Mouse (Mus musculus) G1E (cell line): ENCODE data around the gene Fat3. TPM values are rescaled to one million over a fixed set of nuclear protein-coding genes. Genes with fewer than 3 reads are reported as not detected.

Source experiments
- ATAC-seq: 2 replicates; pipeline ENCODE4 v1.8.0; 2016; ENCODE audit warnings: mild to moderate bottlenecking; ENCODE audit not compliant: insufficient number of reproducible peaks, poor library complexity, low FRiP score, severe bottlenecking; ENCODE audit errors: extremely low read depth
- DNase-seq: peaks from one replicate; pipeline ENCODE4 v3.0.0; 2012; ENCODE audit warnings: low spot score
- H3K27me3 ChIP-seq: 2 replicates; pipeline ENCODE4 v1.6.1; 2012; ENCODE audit warnings: mild to moderate bottlenecking, low read length, inconsistent platforms; ENCODE audit not compliant: insufficient read depth
- H3K36me3 ChIP-seq: replicated peaks from 2 replicates; pipeline ENCODE3; 2012; ENCODE audit warnings: mild to moderate bottlenecking, inconsistent platforms
- H3K4me1 ChIP-seq: 2 replicates; pipeline ENCODE4 v1.6.1; 2012; ENCODE audit warnings: low read depth, low read length, inconsistent platforms, mixed read lengths; ENCODE audit not compliant: insufficient read depth
- H3K4me3 ChIP-seq: 2 replicates; pipeline ENCODE4 v1.5.1; 2012; ENCODE audit warnings: low read depth, mild to moderate bottlenecking, inconsistent platforms, low read length, moderate library complexity, mixed read lengths
- H3K9me3 ChIP-seq: replicated peaks from 2 replicates; pipeline ENCODE4 v1.6.1; 2012; ENCODE audit warnings: inconsistent platforms
- CTCF ChIP-seq: IDR thresholded peaks from 2 replicates; pipeline ENCODE4 v1.5.1; 2012; ENCODE audit warnings: low read depth, low read length, inconsistent platforms, mixed read lengths
- GATA1 ChIP-seq: IDR thresholded peaks from 2 replicates; pipeline ENCODE4 v1.6.1; 2012; ENCODE audit warnings: borderline replicate concordance, low read length, inconsistent platforms, mixed read lengths
- GATA2 ChIP-seq: IDR thresholded peaks from 2 replicates; pipeline ENCODE4 v1.6.1; 2012; ENCODE audit warnings: low read depth, low read length, inconsistent platforms, borderline replicate concordance
- POLR2AphosphoS5 ChIP-seq: IDR thresholded peaks from 2 replicates; pipeline ENCODE4 v1.6.1; 2012; ENCODE audit warnings: low read depth, low read length, inconsistent platforms; ENCODE audit not compliant: insufficient replicate concordance
- TAL1 ChIP-seq: conservative IDR thresholded peaks from 2 replicates; pipeline ENCODE4 v1.6.1; 2012; ENCODE audit warnings: low read depth, low read length, inconsistent platforms, mixed read lengths
- polyA plus RNA-seq: library from polyadenylated mRNA; stranded (reverse); fragments of >175 nt; gene quantifications from 2 replicates; pipeline ENCODE4 v1.2.3, GENCODE M21; 2012
- total RNA-seq, 2 experiments: library from RNA; stranded (forward) in 1 of 2; stranded (reverse) in 1 of 2; fragments of 200-1000 nt in 1 of 2; fragments of >200 nt in 1 of 2; fragmentation: Nextera tagmentation in 1 of 2; gene quantifications; 2 replicates each; pipeline ENCODE4 v1.2.3; 2014 to 2017

Fat3 gene
- total and polyA plus RNA-seq, 3 experiments = 0.11 TPM; not detected in 2

GRCm38 (mm10) chr9:16024706-16025105 lies 476.4 kb downstream of the Fat3 start:
- no peak for DNase-seq
- no peaks in the 10 kb centered on the region for H3K27me3 ChIP-seq
- no peak overlapping the region for H3K4me3 ChIP-seq
- ATAC-seq = no peak
- no peaks in the 10 kb centered on the region for H3K36me3 ChIP-seq
- TF ChIP-seq GATA1 = no peak
- TF ChIP-seq TAL1 = no peak
- no peak for TF ChIP-seq CTCF
- no peak for TF ChIP-seq POLR2AphosphoS5
- TF ChIP-seq GATA2 = no peak
- no peaks in the 10 kb centered on the region for H3K9me3 ChIP-seq
- no peaks in the 10 kb centered on the region for H3K4me1 ChIP-seq

DNA sequence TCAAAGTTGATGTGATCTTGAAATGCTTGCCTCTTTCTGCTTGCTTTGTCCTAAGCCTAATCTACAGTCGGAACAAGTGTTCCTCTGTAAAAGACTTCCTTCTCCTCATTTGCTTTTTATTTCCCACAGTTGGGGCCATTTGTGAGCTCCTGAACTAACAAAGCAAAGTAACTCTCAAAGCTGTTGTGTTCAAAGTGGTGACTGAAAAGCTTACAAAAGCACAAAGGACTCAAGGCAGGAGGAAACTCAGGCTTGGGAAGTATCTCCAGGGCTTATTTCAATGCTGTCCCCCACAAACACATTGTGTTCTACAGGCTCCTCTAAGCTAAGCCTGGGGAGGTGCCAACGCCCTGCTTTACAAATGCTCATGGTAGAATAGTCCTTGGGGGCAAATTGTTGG lies 487.0 kb downstream of the Fat3 start:
- ATAC-seq = no peak

GRCm38 (mm10) chr9:16011382-16011781 lies 489.7 kb downstream of the Fat3 start:
- DNase-seq = no peak
- ATAC-seq = no peak
- no peak overlapping the region for H3K4me3 ChIP-seq
- H3K27me3 ChIP-seq = no peaks in the 10 kb centered on the region
- H3K9me3 ChIP-seq = no peaks in the 10 kb centered on the region
- H3K4me1 ChIP-seq = no peaks in the 10 kb centered on the region
- H3K36me3 ChIP-seq = no peaks in the 10 kb centered on the region
- no peak for TF ChIP-seq POLR2AphosphoS5
- no peak for TF ChIP-seq GATA2
- no peak for TF ChIP-seq GATA1
- no peak for TF ChIP-seq CTCF
- TF ChIP-seq TAL1 = no peak

More for the DNA sequence above, 487.0 kb downstream of the Fat3 start:
- Histone ChIP-seq H3K36me3 (no peaks in the 10 kb centered on the region), H3K4me3 (no peak overlapping the region), H3K27me3 (no peaks in the 10 kb centered on the region), H3K9me3 (no peaks in the 10 kb centered on the region), H3K4me1 (no peaks in the 10 kb centered on the region)
- DNase-seq = no peak
- no peak for TF ChIP-seq CTCF
- TF ChIP-seq GATA2 = no peak
- TF ChIP-seq TAL1 = no peak
- TF ChIP-seq GATA1 = no peak
- TF ChIP-seq POLR2AphosphoS5 = no peak

- H3K27me3 ChIP-seq = no peaks in the 10 kb centered on the region
- no peak overlapping the region for H3K4me3 ChIP-seq
- H3K4me1 ChIP-seq = no peaks in the 10 kb centered on the region
- no peaks in the 10 kb centered on the region for H3K36me3 ChIP-seq
- ATAC-seq (no peak), DNase-seq (no peak)
- H3K9me3 ChIP-seq = no peaks in the 10 kb centered on the region
- TF ChIP-seq POLR2AphosphoS5 (no peak), CTCF (no peak), GATA1 (no peak)
These were observed 493.6 kb downstream of the Fat3 start for GRCm38 (mm10) chr9:16007516-16007915.

GRCm38 (mm10) chr9:16002991-16003390 lies 498.1 kb downstream of the Fat3 start:
- Histone ChIP-seq H3K27me3 (no peaks in the 10 kb centered on the region), H3K4me3 (no peak overlapping the region), H3K36me3 (no peaks in the 10 kb centered on the region), H3K9me3 (no peaks in the 10 kb centered on the region), H3K4me1 (no peaks in the 10 kb centered on the region)
- DNase-seq (no peak), ATAC-seq (no peak)
- TF ChIP-seq TAL1 = no peak
- no peak for TF ChIP-seq POLR2AphosphoS5
- no peak for TF ChIP-seq GATA1
- no peak for TF ChIP-seq CTCF
- TF ChIP-seq GATA2 = no peak

DNA sequence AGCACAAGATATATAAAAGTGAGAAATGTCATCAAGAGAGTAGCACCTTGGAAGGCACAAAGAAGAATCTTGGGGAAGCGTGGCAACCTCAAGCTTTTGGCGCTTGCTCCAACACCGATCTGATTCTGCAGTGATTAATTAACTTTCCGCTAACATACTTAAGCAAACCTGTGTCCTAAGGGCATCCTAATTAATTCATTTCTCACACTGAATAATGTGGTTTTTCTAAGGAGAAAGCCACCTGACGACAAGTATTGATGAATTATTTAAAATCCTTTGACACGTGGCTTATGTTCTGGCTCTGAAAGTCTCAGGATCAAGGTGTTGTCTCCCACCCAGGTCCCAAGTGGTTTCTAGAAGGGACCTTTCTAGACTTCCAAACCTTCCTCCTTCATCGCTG lies 506.3 kb downstream of the Fat3 start:
- Histone ChIP-seq H3K4me1 (no peaks in the 10 kb centered on the region), H3K4me3 (no peak overlapping the region), H3K9me3 (no peaks in the 10 kb centered on the region), H3K36me3 (no peaks in the 10 kb centered on the region), H3K27me3 (no peaks in the 10 kb centered on the region)
- DNase-seq (no peak), ATAC-seq (no peak)
- TF ChIP-seq GATA1 (no peak), POLR2AphosphoS5 (no peak), GATA2 (no peak)

DNA sequence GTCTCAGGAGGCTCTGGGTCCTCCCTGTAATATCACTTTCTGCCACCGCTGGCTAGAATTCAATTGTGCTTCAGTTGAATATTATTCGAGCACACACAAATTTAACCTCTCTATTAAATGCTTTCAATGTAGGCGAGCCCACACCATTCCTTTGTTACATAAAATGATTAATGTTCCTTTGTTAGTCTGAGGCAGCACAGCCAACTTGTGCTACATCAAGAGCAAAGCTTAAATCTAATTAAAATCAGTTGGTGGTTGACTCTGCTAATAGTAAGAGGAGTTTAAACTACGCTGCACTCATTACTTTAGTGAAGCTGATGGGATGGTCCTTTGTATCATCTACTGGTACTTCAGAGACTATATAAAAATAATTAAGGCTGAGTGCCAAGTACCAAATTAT lies 506.9 kb downstream of the Fat3 start:
- TF ChIP-seq GATA1 (no peak), GATA2 (no peak), CTCF (no peak), TAL1 (no peak), POLR2AphosphoS5 (no peak)
- H3K27me3 ChIP-seq = no peaks in the 10 kb centered on the region
- no peak for DNase-seq
- no peak overlapping the region for H3K4me3 ChIP-seq
- ATAC-seq = no peak
- no peaks in the 10 kb centered on the region for H3K36me3 ChIP-seq
- H3K4me1 ChIP-seq = no peaks in the 10 kb centered on the region
- no peaks in the 10 kb centered on the region for H3K9me3 ChIP-seq
